ENCODE assay signal across 9 mouse cellular contexts in genomic region chr10:80155277-80155676, GRCm38 (mm10). TPM values are rescaled to one million over a fixed set of nuclear protein-coding genes. Genes with fewer than 3 reads are reported as not detected.
DNase-seq lines count a peak whose midpoint lies in the region; ATAC-seq lines count a peak whose summit lies in the region.
"Had no signal": no experiment of that assay in that cellular context is flagged by ENCODE, and none has a peak within 500 bp of the region (broad histone marks: within the 10 kb centered on the region; RNA-seq: fewer than 3 reads in every experiment).

No protein-coding gene starts in this region.

- peaks cover 97% of the 10 kb centered on the region for H3K4me1 ChIP-seq in liver, embryonic 12.5 days
- H3K4me1 ChIP-seq in embryonic facial prominence, embryonic 13.5 days, result peaks cover 80% of the 10 kb centered on the region
- peaks cover 52% of the 10 kb centered on the region for H3K4me1 ChIP-seq in hindbrain, embryonic 16.5 days (ENCODE audit: control insufficient read depth, insufficient read depth, low read depth, low read length)
- peaks cover 83% of the 10 kb centered on the region for H3K4me1 ChIP-seq in neural tube, embryonic 13.5 days (replicated peaks)

- no peak overlapping the region for H3K4me2 ChIP-seq in liver, embryonic 12.5 days
- 0 out of 2 replicates have a peak overlapping the region, but pooled peaks have one; percentile 9 for H3K4me2 ChIP-seq in embryonic facial prominence, embryonic 13.5 days
- H3K4me2 ChIP-seq in hindbrain, embryonic 16.5 days (ENCODE audit: low read length), result no peak overlapping the region
- H3K4me2 ChIP-seq in neural tube, embryonic 13.5 days, result no peak overlapping the region

- peak overlapping the region; percentile 98 for H3K27ac ChIP-seq in liver, embryonic 12.5 days
- peak overlapping the region; percentile 40; the same call in 1 of the 2 replicates for H3K27ac ChIP-seq in embryonic facial prominence, embryonic 13.5 days
- peak overlapping the region; percentile 39; the same call in 1 of the 2 replicates for H3K27ac ChIP-seq in hindbrain, embryonic 16.5 days (ENCODE audit: low read depth, low read length)
- peak overlapping the region; percentile 62 for H3K27ac ChIP-seq in neural tube, embryonic 13.5 days (replicated peaks)

- H3K4me3 ChIP-seq in liver, embryonic 12.5 days, result no peak overlapping the region
- no peak overlapping the region for H3K4me3 ChIP-seq in embryonic facial prominence, embryonic 13.5 days
- no peak overlapping the region for H3K4me3 ChIP-seq in hindbrain, embryonic 16.5 days (ENCODE audit: low read length)
- H3K4me3 ChIP-seq in neural tube, embryonic 13.5 days, result peak overlapping the region; percentile 6; the same call in 1 of the 2 replicates

- no peaks in the 10 kb centered on the region for H3K27me3 ChIP-seq in liver, embryonic 12.5 days (replicated peaks)
- no peaks in the 10 kb centered on the region for H3K27me3 ChIP-seq in embryonic facial prominence, embryonic 13.5 days
- H3K27me3 ChIP-seq in hindbrain, embryonic 16.5 days (replicated peaks; ENCODE audit: control insufficient read depth, insufficient read depth, low read length), result no peaks in the 10 kb centered on the region
- H3K27me3 ChIP-seq in neural tube, embryonic 13.5 days, result no peaks in the 10 kb centered on the region
- H3K27me3 ChIP-seq: Patski had no signal

- H3K36me3 ChIP-seq in liver, embryonic 12.5 days, result peaks cover 74% of the 10 kb centered on the region
- peaks cover 67% of the 10 kb centered on the region for H3K36me3 ChIP-seq in embryonic facial prominence, embryonic 13.5 days
- H3K36me3 ChIP-seq in hindbrain, embryonic 16.5 days (ENCODE audit: control insufficient read depth, insufficient read depth, low read length), result peaks cover 40% of the 10 kb centered on the region
- H3K36me3 ChIP-seq in neural tube, embryonic 13.5 days, result peaks cover 71% of the 10 kb centered on the region

- WGBS in liver, embryonic 12.5 days (ENCODE audit: insufficient replicate concordance), result 94% methylated on average over 1 of the region's 1 CpGs
- 27% methylated on average over 1 of the region's 1 CpGs for WGBS in embryonic facial prominence, embryonic 13.5 days
- WGBS in hindbrain, embryonic 16.5 days, result 27% methylated on average over 1 of the region's 1 CpGs
- 43% methylated on average over 1 of the region's 1 CpGs for WGBS in neural tube, embryonic 13.5 days

- no peak for DNase-seq in liver
- DNase-seq in retina, embryonic 14.5 days (ENCODE audit: low spot score), result no peak
- no peak for DNase-seq in right cerebral cortex, adult 2 months (ENCODE audit: low spot score in 2 of 2)
- DNase-seq: cerebellum, adult 11-12 months had no signal

- no peaks in the 10 kb centered on the region for H3K9me3 ChIP-seq in liver, embryonic 12.5 days (replicated peaks)
- H3K9me3 ChIP-seq in embryonic facial prominence, embryonic 13.5 days, result no peaks in the 10 kb centered on the region
- H3K9me3 ChIP-seq in hindbrain, embryonic 16.5 days (ENCODE audit: control insufficient read depth, low read length), result no peaks in the 10 kb centered on the region
- H3K9me3 ChIP-seq in neural tube, embryonic 13.5 days, result no peaks in the 10 kb centered on the region

- ATAC-seq in liver, embryonic 12.5 days, result no peak
- ATAC-seq in embryonic facial prominence, embryonic 13.5 days (ENCODE audit: insufficient number of reproducible peaks, insufficient read depth, low FRiP score, low TSS enrichment, low read depth), result no peak
- no peak for ATAC-seq in hindbrain, embryonic 16.5 days
- ATAC-seq in neural tube, embryonic 13.5 days (ENCODE audit: low read depth), result no peak
- ATAC-seq: Patski had no signal

- 0 out of 2 replicates have a peak overlapping the region, but pooled peaks have one; percentile 19 for H3K9ac ChIP-seq in liver, embryonic 12.5 days
- peak overlapping the region; percentile 32 for H3K9ac ChIP-seq in embryonic facial prominence, embryonic 13.5 days
- H3K9ac ChIP-seq in hindbrain, embryonic 16.5 days (ENCODE audit: low read depth, low read length), result no peak overlapping the region; the same call in 1 of the 2 replicates
- H3K9ac ChIP-seq in neural tube, embryonic 13.5 days, result 0 out of 2 replicates have a peak overlapping the region, but pooled peaks have one; percentile 100

RNA-seq across cellular contexts. Expression of gene Midn, which starts 7.2 kb away (rescaled TPM):
- 5.7 and 6.3 TPM in 2 replicates for polyA plus RNA-seq in liver, embryonic 12.5 days (2016; fragmentation: Nextera tagmentation; extraction: Ambion mirVana)
- 21.2 and 25.7 TPM in 2 replicates for polyA plus RNA-seq in embryonic facial prominence, embryonic 13.5 days (2015; fragmentation: Nextera tagmentation; extraction: Ambion mirVana)
- polyA plus RNA-seq in hindbrain, embryonic 16.5 days (2015; fragmentation: Nextera tagmentation; extraction: Ambion mirVana), result 16.0 and 16.1 TPM in 2 replicates
- polyA plus RNA-seq in neural tube, embryonic 13.5 days (2015; fragmentation: Nextera tagmentation; extraction: Ambion mirVana), result 31.0 and 35.8 TPM in 2 replicates

RNA-seq across cellular contexts. Expression of gene Cirbp, which starts 10.5 kb away (rescaled TPM):
- 22.1 and 27.3 TPM in 2 replicates for polyA plus RNA-seq in liver, embryonic 12.5 days (2016; fragmentation: Nextera tagmentation; extraction: Ambion mirVana)
- polyA plus RNA-seq in embryonic facial prominence, embryonic 13.5 days (2015; fragmentation: Nextera tagmentation; extraction: Ambion mirVana), result 142 and 162 TPM in 2 replicates
- 288 and 311 TPM in 2 replicates for polyA plus RNA-seq in hindbrain, embryonic 16.5 days (2015; fragmentation: Nextera tagmentation; extraction: Ambion mirVana)
- 325 and 351 TPM in 2 replicates for polyA plus RNA-seq in neural tube, embryonic 13.5 days (2015; fragmentation: Nextera tagmentation; extraction: Ambion mirVana)

RNA-seq across cellular contexts. Expression of gene Cbarp, which starts 14.6 kb away (rescaled TPM):
- 0.94 and 0.96 TPM in 2 replicates for polyA plus RNA-seq in liver, embryonic 12.5 days (2016; fragmentation: Nextera tagmentation; extraction: Ambion mirVana)
- 6.8 and 9.8 TPM in 2 replicates for polyA plus RNA-seq in embryonic facial prominence, embryonic 13.5 days (2015; fragmentation: Nextera tagmentation; extraction: Ambion mirVana)
- polyA plus RNA-seq in hindbrain, embryonic 16.5 days (2015; fragmentation: Nextera tagmentation; extraction: Ambion mirVana), result 98.8 and 130 TPM in 2 replicates
- 53.9 and 55.1 TPM in 2 replicates for polyA plus RNA-seq in neural tube, embryonic 13.5 days (2015; fragmentation: Nextera tagmentation; extraction: Ambion mirVana)

RNA-seq across cellular contexts. Expression of gene Atp5d, which starts 16.8 kb away (rescaled TPM):
- polyA plus RNA-seq in liver, embryonic 12.5 days (2016; fragmentation: Nextera tagmentation; extraction: Ambion mirVana), result 393 and 419 TPM in 2 replicates
- 491 and 513 TPM in 2 replicates for polyA plus RNA-seq in embryonic facial prominence, embryonic 13.5 days (2015; fragmentation: Nextera tagmentation; extraction: Ambion mirVana)
- 554 and 581 TPM in 2 replicates for polyA plus RNA-seq in hindbrain, embryonic 16.5 days (2015; fragmentation: Nextera tagmentation; extraction: Ambion mirVana)
- polyA plus RNA-seq in neural tube, embryonic 13.5 days (2015; fragmentation: Nextera tagmentation; extraction: Ambion mirVana), result 467 and 481 TPM in 2 replicates

RNA-seq across cellular contexts. Expression of gene 1600002K03Rik, which starts 17.5 kb away (rescaled TPM):
- 14.0 and 16.4 TPM in 2 replicates for polyA plus RNA-seq in liver, embryonic 12.5 days (2016; fragmentation: Nextera tagmentation; extraction: Ambion mirVana)
- polyA plus RNA-seq in embryonic facial prominence, embryonic 13.5 days (2015; fragmentation: Nextera tagmentation; extraction: Ambion mirVana), result 11.0 and 11.6 TPM in 2 replicates
- 9.4 and 10.1 TPM in 2 replicates for polyA plus RNA-seq in hindbrain, embryonic 16.5 days (2015; fragmentation: Nextera tagmentation; extraction: Ambion mirVana)
- 11.4 and 16.3 TPM in 2 replicates for polyA plus RNA-seq in neural tube, embryonic 13.5 days (2015; fragmentation: Nextera tagmentation; extraction: Ambion mirVana)

Comparison
In these comparisons a context has a peak if more than half of its experiments do, and no peak if none do; other contexts are left out.
1. H3K27ac ChIP-seq: peak in every context shown above with its lines; median percentile 98 in liver, embryonic 12.5 days; 62 in neural tube, embryonic 13.5 days; 40 in embryonic facial prominence, embryonic 13.5 days; 39 in hindbrain, embryonic 16.5 days.